Mouse (Mus musculus): Measurements from ENCODE around the gene AI481877.
"Not testable (repeated sequence)": the region's sequence is repeated elsewhere in the genome, so short reads cannot be mapped to it uniquely, and the experiment has no call there.

AI481877 gene

DNA sequence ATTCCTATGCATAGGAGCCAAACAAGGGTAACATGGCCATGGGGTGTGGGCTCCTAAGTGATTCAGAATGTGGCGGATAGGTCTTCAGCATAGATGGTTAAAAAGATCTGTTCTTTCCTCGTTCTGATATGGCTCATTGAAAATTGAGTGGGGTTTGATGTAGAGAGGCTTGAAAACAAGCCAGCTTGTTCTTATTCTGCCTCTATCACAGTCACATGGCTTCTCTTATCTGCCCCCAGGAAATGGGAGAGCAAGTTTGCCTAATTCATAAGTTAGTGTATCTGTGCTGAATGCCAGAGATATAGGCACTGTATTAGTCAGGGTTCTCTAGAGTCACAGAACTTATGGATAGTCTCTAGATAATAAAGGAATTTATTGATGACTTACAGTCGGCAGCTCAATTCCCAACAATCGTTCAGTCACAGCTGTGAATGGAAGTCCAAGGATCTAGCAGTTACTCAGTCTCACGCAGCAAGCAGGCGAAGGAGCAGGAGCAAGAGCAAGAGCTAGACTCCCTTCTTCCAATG is at the start of gene AI481877:
AI481877 (minus strand) TSS at position 477 of the 527 bp plus-strand sequence.
- not testable (repeated sequence) for DNase-seq

DNA sequence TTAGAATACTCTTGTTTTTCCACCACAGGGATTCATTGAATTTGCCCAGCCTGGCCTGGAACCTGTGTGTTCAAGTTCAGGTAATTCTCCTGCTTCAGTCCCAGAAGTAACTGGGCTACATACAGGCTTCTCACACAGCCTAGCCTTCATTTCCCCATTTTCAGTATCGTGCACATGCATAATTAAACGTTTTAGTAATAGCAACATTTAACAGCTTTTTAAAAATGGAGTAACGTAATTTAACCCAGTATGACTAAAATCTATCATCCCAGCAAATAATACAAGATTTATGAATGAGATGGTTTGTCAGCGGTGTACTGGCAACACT is 49.7 kb upstream of the AI481877 start:
- DNase-seq: no peak

DNA sequence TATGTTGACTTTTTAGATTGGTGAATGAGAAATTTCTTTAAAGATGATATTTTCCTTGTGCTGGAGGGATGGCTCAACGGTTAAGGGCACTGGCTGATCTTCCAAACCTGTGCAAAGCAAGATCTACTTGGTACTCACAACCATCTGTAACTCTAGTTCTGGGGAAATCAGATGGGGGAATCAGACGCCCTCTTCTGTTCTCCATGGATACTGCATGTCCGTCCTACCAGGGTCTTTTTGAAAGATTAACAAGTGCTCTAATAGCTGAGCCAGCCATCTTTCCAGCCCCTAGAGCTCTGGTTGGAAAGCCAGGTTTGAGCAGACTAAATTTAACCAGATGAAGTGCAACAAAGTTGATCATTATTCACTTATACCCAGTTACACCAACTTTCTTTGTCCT is 48.5 kb upstream of the AI481877 start:
- DNase-seq: peak; percentile 44 to 59

DNA sequence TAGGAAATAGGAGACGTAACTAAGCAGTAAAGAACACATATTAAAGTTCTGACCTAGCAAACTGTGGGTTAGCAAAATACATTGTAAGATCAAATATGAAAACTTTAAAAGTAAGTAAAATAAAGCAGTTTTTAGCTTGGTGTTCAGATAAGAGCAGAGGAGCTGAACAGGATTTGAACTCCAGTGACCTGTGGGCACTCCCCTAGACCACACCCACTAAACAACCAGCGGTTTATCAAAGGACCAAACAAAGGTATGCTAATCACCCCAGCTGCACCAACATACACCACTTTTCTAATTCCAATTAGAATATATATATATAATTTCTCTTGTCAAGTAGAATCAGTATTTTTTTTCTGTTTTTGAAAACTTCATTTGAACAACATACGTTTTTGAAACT is 46.9 kb upstream of the AI481877 start:
- DNase-seq: no peak

DNA sequence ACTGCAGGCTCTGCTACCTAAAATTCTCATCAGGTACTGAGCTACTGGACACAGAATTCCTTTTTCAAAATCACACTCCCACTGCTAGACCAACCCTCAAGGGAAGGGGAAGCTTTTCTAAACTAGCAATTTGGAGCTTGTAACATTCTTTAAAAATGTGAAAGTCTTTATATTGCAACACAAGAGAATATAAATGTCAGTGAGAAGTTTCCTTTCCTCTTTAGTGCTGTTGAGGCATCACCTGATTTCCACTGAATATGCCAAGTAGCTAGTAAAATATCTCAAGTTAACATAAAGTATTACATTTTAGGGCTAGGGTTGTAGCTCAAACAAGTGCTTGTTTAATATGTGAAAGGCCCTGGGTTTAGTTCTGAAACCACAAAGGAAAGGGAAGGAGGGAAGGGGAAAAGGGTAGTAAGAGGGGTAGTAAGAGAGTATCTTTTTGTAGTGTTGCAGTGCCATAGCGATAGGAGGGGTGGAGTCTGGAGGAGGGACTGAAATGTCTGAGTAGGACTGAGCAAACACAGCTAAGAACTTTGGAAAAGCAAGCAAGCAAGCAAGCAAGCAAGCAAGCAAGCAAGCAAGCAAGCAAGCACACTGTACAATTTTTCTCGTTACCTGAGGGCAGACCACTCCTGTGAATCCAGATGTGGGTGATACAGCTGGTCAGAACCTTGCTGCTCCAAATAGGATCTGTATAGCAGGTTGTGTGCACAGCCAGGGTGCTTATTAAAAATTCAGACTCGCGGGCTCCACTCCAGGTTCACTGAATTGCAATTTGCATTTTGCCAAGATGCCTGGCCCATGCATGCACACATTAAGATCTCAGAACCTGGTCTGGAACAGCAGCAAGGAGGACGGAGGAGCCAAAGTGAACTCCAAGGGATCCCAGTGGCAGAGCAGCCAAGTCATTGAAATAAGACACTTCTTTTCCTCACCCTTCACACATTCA is 42.8 kb upstream of the AI481877 start:
- peak in 1 of 2 experiments; percentile 25 for DNase-seq

DNA sequence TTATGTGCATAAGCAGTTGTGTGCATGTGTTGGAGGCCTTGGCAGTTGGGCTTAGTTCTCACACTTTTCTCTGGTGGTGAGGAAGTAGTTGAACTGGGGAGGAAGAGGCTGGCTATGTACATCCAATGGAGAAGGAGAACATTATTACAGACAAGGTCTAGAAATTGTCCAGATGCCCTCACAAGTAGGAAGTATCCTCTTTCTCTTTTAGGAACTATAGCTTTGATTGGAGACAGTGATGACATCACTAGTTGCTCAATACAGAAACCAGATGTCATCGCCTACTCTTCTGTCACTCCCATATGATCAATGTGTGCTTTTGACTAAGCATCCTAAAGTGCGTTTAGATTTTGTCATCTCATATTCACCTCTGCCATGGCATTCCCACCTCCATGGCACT is 38.8 kb upstream of the AI481877 start:
- DNase-seq: no peak

DNA sequence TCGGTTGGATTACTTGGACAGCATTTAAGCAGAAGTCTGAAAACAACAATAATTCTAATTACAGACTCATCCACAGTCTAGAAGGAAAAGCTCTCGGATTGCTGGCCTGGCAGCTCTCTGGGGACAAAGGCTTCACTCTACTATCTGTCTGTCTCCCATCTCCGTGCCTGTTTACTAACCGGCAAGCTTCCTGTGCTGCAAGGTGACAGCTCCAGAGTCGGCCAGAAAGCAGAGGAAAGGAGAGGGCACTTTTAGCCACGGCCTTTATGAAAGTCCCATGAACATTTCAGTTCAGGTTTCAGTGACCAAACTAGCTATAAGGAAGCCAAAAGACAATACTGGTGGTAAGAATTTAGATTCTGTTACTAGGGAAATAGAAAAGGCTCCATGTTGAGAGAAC is 37.1 kb upstream of the AI481877 start:
- DNase-seq: no peak

DNA sequence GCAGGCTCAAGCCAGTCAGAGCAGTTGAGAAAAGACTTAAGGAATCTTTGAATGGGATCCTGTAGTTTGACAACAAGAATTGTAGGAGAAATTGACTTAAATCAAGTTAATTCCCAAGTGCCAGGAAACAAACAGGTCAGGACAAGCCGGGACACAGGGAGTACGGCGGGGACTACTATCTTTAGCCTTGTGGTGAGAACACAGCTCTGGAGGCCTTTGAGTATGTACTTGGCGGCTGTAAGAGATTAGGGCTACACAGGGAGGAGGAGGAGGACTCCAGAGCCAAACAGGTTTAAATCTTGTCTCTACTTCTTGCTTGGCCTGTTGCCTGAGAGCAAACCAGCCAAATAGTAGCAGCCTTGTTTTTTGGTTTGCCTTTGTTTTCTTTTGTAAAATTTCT is 36.2 kb upstream of the AI481877 start:
- DNase-seq: no peak

DNA sequence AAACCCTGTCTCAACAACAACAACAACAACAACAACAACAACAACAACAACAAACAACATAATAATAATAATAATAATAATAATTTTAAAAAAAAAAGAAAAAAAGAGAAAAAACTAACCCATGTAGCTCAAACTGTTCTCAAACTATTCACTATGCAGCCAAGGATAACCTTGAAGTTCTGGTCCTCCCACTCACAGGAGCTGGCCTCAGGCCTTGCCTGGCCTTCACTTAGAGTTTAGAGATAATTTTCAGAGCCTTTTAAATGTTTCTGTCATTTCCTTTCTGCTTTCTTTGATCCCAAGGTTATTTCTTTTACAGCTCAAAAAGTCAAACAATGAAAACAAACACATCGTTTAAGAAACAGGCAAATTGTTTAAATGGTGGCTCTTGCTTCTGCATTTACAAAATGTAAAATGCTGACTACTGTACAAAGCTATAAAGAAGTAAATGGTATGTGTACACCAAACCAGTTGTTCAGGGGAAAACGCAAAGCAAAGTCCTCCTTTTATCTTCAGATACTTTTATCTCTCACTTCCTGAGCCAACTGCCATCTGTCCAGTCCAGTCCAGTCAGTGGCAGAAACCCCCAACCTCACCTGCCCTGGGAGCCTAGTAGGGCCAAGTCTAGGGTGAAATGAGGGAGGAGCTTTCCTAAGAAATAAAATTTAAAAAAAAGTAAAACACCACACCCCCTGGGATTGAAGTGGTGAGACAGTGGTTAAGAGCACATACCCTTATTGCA is 34.6 kb upstream of the AI481877 start:
- no peak for DNase-seq

DNA sequence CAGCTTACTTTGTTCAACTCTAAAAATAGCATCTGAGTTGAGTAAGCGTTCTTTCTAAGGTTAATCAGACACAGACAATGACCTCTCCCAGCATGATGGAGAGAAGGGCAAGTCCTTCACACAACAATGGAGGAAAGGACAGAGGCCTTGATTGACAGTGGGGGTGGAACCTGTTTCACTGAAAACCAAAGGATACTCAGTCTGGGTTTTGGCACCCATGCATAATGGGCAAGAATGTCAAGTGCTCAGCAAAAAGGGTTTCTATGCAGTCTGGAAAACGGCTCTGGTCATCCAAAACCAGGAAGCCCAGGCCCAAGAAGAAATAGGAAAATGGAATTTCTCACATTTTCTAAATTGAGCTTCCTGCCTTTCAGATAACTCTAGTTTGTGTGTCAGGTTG is 33.8 kb upstream of the AI481877 start:
- peak; percentile 36 for DNase-seq

DNA sequence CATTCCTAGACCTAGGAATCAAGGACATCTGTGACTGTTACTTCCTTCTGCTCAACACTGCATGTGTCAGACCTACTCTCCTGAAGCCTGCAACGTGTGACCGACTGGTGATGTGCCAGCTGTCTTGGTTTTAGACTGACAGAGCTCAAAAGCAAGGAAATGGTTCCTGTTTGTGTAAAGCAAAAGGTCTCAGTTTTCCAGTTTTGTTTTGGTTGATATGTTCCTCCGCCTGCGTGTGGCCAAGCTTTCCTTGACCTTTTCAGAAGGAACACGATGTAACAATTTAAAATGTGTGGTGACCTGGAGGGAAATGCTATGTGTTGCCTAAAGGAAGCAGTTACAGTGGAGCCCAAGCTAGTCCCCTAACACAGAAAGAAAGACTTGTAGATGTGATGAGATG is 31.2 kb upstream of the AI481877 start:
- no peak for DNase-seq

DNA sequence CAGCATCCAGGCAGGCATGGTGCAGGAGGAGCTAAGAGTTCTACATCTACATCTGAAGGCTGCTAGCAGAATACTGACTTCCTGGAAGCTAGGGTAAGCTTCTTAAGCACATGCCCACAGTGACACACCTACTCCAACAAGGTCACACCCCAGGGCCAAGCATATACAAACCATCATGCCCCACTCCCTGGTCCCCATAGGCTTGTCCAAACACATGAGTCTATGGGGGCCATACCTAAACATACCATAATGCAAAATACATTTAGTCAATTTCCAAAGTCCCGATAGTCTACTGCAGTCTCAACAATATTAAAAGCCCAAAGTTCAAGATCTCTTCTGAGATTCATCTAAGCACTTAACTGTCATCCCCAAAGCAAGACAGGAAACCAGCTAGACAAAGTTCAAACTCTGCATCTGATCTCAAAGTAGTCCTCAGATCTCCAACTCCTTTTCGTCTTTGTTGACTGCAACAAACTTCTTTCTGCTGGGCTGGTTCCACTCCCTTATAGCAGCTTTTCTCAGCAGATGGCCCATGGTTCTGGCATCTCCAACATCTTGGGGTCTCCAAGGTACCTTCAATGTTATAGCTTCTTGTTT is 28.6 kb upstream of the AI481877 start:
- DNase-seq: no peak

DNA sequence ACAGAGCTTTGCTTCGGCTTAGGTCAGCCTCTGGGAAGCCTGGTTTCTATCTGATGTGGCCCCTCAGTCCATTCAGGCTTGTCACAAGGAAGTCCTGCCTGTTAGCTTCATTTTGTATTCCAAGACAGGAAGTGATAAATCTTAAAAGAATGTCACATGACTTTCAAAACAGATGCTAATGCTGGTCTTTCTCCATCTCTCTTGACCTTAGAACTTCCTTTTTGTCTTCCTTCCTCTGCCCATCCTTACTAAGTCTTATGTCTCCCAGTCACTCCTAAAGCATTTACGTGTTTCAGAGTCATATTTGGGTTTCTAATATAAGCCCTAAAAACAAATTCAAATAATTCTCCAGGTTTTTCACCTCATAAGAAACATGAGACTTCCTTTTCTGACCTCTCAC is 25.3 kb upstream of the AI481877 start:
- no peak for DNase-seq

DNA sequence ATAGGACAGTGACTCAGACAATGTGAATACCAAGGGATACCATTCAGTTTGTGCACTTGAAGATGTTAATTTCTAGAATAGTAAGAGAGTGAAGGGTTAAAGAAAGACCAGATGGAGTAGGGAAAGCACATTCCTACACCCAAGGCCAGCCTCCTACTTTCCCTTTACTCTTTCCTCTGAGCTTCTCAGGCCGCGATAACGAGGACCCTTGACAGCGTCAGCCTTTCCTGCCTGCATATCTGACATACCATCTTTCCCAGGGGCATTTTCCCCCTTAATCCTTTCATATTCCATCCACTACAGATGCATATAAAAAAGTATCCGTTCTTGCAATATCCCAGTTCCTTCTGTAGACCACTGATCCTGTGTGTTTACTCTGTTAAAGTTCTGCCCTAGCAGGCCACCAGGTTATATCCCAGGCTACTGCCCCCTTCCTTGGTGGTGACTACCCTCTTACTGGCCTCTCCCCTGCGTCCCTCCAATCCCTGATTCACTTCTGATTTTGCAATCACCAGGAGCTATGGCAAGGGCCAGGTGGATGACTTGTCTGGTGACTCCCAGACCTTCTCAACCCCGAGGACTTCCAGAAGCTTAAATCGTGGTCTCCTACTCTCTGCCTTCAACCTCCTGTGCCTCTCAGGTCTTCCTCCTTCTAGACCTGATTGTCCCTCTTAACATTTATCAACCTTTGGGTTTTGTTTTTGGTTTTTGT is 22.3 kb upstream of the AI481877 start:
- no peak for DNase-seq

DNA sequence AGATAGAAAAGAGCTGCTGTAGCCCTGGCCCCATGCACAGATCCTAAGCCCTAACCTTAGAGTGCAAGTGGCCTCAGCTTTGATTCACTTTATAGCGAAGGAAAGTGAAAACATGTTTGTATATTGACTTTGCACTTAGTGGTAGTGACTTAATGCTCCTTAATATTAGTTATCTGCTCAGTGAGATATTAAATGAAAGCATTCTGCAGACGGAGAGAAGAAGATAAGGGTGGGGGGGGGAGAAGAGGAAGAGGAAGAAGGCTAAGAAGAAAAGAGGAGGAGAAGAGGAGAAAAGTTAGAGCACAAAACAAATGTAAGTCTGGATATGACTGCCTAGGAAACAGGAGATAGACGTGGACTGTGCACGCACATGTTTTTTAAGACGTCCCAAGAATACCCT is 21.5 kb upstream of the AI481877 start:
- no peak for DNase-seq

DNA sequence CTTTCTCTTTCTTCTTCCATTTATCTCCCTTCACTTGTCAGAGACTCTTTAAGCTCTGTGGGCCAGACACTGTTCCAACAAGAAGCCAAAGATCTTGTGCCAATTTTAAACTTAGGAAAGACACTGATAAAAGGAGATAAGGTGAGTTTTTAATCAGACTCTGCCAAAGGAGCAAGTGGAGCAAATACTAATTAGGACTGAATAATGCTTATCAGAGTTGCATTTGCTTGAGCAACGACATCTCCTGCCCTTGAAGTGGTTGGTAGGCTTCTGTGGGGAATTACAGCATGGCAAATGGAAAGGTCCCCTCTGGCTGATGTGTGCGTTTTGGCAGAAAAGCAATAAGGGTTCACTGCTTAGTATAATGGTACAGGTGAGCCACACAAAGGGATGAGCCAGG is 18.9 kb upstream of the AI481877 start:
- no peak for DNase-seq

DNA sequence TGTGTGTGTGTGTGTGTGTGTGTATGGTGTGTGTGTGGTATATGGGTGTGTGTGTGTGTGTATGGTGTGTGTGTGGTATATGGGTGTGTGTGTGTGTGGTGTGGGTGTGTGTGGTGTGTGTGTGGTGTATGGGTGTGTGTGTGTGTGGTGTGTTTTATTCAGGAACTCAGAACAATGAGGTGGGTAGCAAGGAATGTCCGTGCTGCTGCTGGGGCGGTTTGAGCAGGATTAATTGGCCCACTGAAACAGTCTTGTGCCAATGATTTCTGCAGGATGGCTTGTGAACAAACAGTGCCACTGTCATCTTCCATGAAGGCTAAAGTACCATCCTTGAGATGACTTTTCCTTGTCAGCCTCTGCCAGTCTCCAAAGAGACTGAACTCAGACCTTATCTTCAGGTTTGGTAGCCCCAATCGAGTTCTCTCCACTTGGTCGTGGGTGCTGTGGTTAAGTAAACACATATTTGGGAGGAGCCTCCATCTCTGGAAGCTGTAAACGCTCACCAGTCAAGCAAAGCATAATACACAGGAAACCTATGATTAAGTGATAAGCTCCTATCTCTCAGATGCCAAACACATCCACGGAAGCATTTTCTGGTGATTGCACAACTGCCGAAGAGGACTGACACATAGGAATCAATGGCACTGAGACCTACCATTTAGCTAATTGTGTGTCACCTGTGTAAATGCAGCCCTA is 18.3 kb upstream of the AI481877 start:
- no peak for DNase-seq

DNA sequence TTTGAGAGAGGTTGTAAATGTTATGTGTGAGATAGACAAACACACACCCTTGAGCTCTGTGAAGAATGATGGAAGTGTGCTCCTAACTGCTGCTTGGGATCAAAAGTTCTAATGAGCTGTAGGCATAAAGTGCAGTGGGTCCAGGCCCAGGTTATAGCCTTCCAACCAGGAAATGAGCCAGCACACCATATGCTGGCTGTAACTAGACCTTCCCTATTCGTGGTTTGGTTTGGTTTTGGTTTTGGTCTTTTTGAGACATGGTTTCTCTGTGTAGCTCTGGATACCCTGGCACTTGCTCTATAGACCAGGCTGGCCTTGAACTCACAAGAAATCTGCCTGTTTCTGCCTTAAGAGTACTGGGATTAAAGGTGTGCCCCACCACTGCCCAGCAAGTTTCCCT is 13.2 kb upstream of the AI481877 start:
- DNase-seq: no peak

DNA sequence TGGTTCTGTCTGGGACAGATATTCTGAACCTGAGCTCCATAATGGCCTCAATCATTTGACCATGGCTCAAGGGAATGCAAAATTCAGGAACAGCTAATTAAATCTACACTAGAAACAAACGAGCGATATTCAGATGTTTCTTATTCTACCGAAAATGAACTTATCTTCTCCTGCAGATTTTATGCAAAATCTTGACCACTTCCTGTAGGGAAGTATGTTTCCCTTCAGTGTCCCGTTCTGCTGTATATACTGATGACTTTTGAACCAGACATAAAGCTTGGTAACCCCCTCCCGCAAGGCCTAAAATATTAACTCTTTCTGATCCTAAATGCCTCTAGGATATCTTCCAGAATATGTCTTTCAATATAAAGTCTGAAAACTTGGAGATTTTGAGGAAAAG is 12.1 kb upstream of the AI481877 start:
- DNase-seq: no peak

DNA sequence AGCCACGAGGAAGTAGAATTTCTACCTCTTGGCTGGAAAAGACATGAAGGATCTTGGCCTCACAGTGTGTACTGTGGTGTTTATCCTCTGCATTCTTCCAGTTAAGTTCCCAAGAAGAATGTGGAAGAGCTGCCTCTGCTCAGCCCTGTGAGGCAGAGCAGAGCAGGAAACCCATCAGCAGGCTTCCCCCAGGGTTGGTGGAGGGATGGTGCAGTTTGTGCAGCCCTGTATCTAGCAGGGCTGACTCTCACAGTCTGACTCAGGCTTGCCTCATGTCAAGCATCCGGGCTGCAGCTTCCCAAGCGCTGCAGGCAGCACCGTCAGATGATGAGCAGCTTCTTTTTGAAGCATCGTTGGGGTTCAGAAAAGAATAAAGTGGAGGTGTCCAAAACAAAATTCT is 10.3 kb upstream of the AI481877 start:
- DNase-seq: no peak

DNA sequence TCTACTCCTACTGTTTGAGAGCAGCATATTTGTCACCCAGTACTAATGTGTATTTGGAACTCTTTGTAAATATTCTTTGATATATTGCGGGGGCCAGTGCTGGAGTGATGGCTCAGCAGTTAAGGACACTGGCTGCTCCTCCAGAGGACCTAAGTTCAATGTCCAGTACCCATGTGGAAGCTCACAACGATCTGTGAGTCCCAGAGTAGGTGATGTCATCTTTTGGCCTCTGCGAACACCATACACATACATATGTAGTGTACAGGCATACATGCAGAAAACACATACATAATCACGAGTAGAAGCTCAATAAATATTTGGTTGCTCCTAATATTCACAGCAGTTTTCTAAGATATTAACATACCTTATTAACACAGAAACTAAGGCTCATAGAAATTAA is 9.8 kb downstream of the AI481877 start:
- no peak for DNase-seq

DNA sequence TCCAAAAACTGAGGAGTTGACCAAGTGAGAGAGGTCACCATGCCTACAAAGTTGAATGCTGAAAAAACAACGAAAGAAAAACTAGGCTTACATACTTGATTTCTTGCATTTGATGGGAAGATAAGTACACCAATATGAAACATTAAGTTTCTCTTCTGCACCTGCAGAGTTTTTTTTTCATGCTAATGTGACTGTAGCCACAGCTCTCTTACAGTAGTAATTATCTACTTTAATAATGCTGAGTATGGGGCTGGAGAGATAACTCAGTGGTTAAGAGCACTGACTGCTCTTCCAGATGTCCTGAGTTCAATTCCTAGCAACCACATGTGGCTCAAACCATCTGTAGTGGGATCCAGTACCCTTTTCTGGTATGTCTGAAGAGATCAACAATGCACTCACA is 13.7 kb downstream of the AI481877 start:
- DNase-seq: no peak

All from kidney, postnatal 36 days (tissue).